Mouse (Mus musculus) frontal cortex, adult 2 months (tissue): ENCODE measurements around the gene Ddx11. TPM values are rescaled to one million over a fixed set of nuclear protein-coding genes. Genes with fewer than 3 reads are reported as not detected.
"Not testable (repeated sequence)": the region's sequence is repeated elsewhere in the genome, so short reads cannot be mapped to it uniquely, and the experiment has no call there.

ENCODE experiments used
- DNase-seq, 2 experiments: peaks; one replicate each; pipeline ENCODE4 v3.0.0; 2022; ENCODE audit warnings: low spot score in 1 of 2; ENCODE audit errors: extremely low spot score in 1 of 2
- polyA plus RNA-seq: library from polyadenylated mRNA; depleted of rRNA; stranded (reverse); fragments of >200 nt; gene quantifications from 2 replicates; pipeline ENCODE4 v1.2.3, GENCODE M21; 2012; rRNA removed

Ddx11 gene
- polyA plus RNA-seq, 1 experiment = 3.6 TPM

GRCm38 (mm10) chr17:66111402-66111959, 11.8 kb upstream of the Ddx11 start, which contains the start of gene Washc1:
TSS of gene Washc1 (plus strand) at chr17:66111545.
- peak; percentile 76 to 90 for DNase-seq

DNA sequence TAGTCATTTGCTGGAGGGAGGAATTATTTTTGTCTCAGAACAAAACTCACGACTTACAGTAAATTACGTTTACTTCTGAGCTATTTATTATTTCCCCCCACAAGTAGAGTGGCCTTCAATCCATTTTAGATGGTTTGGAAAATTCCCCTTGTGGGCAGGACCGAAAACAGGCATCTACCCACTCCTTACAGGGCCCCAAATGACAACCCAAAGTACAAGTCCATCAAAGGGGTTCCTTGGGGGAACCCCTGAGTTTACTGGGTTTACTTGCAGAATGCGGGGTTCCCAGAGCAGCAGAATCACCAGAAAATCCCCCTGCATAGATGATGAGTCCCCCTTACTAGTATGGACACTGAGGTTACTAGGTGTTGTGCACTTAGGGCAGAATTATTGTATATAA, 11.2 kb upstream of the Ddx11 start:
- no peak for DNase-seq

DNA sequence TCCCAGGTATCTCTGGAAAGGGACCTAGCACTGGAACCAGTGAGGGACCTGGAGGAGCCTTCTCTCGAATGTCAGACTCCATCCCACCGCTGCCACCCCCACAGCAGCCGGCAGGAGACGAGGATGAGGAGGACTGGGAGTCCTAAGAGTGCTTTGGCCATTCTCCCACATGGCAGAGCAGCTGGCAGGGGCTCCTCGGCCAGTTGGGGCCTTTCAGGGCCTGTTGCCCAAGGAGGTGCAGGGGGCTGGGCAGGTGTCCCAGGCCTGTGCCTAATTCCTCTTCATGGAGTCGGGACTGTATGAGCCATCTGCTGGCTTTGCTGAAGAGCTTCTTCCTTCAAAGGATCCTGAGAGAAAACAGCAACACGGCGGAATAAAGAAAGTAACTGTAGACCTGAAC, 4.3 kb upstream of the Ddx11 start:
- no peak for DNase-seq

DNA sequence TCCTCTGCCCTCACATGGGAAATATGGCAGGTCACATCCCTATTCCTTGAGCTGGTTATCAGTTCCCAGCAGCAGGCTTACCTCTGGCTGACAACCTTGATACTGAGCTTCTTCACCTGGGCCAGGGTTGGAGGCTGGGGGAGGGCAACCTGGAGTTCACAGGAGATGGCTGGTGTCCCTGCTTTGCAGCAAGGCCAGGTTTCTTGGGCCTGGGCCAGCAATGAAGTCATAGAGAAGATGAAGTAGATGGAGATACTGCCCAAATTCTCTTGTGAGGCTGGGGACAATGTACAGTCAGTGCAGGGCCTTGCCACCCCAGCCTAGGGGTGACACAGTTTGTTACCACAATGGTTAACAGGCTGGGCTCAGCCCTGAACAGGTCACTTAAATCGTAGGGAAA, 2.6 kb upstream of the Ddx11 start:
- DNase-seq = no peak

GRCm38 (mm10) chr17:66123816-66124610, 693 bp downstream of the Ddx11 start:
- no peak for DNase-seq

DNA sequence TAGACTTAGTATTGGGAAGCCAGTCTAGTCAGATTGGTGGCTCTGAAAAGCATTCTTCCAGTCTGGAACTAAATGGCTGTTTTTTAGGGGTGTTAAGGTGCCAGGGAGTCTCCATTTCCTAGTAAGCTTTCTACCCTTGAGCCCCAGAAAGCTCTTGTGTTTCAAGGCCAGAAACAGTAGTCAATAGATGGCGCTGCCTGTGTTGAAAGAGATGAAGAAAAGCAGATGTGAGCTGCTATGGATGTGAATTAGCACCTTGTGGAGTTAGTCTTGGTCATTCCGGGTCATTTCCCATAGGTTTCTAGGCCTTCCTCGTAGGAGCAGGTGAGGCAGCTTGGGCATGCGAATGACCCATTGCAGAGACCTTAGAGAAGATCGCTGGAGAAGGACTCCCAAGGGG, 1.9 kb downstream of the Ddx11 start:
- no peak for DNase-seq

DNA sequence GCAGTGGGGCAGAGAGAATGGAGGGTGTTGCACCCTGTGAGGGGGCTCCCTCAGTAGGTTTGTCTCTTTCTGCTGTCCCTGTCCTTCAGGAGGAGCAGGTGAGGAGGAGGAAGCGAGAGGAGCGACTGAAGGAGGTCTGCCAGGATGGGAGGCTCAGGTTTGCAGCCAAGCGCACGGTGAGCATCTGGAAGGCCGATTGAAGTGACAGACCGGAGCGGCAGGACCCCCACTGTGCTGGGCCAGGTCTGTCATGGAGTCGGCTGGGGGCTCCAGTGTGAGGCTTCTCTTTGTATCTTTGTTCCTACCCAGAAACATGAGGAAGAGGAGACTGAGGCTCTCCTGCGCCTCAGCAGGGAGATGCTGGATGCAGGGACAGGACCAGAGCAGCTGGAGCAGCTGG, 7.1 kb downstream of the Ddx11 start:
- no peak for DNase-seq

GRCm38 (mm10) chr17:66131212-66131611, 7.9 kb downstream of the Ddx11 start:
- DNase-seq = no peak

GRCm38 (mm10) chr17:66152706-66153662, 29.7 kb downstream of the Ddx11 start:
- DNase-seq = not testable (repeated sequence)

- DNase-seq = not testable (repeated sequence)
Measured at GRCm38 (mm10) chr17:66153735-66154423, 30.6 kb downstream of the Ddx11 start.

DNA sequence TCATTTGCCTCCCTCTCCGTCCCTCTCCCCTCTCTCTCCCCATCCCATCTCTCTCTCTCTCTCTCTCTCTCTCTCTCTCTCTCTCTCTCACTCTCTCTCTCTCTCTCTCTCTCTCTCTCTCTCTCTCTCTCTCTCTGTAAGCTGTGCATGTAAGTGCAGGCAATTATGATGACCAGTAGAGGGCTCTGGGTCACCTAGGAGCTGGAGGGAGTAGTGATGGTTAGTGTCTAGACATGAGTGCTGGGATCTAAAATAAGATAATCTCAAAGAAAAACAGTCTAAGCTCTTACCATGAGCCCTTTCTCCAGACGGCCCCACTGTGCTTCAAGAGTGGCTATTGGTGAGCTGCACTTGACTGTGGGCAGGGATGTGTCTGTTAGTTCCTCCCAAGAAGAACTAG, 31.6 kb downstream of the Ddx11 start:
- no peak for DNase-seq

DNA sequence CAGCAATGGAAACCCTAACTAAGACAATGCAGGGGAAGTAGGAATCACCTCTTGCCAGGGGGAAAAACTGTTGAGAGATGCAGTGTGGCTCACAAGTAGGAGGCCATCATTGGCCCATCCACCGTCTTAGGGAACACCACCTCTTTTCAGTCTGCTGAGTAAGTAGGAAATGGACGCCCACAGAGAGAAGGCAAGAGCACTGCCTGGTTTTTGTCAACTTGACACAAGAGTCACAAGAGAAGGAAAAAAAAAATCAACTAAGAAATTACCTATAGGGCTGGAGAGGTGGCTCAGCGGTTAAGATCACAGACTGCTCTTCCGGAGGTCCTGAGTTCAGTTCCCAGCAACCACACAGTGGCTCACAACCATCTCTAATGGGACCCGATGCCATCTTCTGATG, 35.0 kb downstream of the Ddx11 start:
- DNase-seq = no peak

DNA sequence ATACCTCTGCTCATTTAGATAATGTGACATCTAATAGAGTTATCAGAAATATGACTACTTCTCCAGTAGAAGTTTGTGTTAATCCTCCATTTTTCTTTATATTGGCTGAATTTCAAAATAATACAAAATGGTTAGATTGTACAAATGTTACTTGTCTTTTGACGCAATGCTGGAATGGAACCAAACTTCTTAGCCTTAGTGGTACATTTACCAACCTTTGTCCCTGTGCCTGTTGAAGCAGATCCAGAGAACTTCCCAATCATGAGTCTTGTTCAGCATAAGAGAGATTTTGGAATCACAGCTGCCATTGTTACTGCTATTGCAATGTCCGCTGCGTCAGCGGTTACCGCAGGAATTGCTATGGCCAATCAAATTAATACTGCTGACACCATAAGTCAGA, 43.8 kb downstream of the Ddx11 start:
- not testable (repeated sequence) for DNase-seq

DNA sequence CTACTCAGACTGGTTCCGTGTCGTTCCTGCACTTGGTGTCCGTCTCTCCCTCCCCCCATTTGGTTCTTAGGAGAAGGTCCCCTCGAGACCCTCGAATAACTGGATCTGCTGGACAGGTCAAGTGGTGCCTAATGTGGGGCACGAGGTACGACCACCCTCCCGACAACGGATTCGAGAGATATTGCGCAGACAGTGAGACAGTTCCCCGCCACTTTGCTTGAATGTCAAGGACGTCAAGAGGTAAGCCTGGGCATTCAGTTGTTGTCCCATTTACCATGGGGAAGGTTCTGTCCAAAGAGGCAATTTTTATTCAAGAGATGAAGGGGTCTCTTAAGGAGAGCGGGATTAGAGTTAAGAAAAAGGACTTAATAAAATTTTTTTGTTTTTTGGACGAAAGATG, 47.7 kb downstream of the Ddx11 start:
- not testable (repeated sequence) for DNase-seq

GRCm38 (mm10) chr17:66190577-66190976, 67.3 kb downstream of the Ddx11 start:
- DNase-seq = no peak

- DNase-seq = peak in 1 of 2 experiments; percentile 46
Measured at GRCm38 (mm10) chr17:66197041-66197440, 73.7 kb downstream of the Ddx11 start.

Other genes starting within 250 kb of the Ddx11 start
- gene Ralbp1, start 237.7 kb upstream of the Ddx11 start, polyA plus RNA-seq = 50.2 and 51.9 TPM in 2 replicates
- gene Twsg1, start 172.3 kb upstream of the Ddx11 start, polyA plus RNA-seq = 19.9 and 24.8 TPM in 2 replicates
- 24.4 and 26.1 TPM in 2 replicates for gene Ankrd12, start 46.4 kb upstream of the Ddx11 start, polyA plus RNA-seq
- gene Ndufv2, start 22.0 kb upstream of the Ddx11 start, polyA plus RNA-seq = 181 and 184 TPM in 2 replicates
- gene Washc1, start 12.0 kb upstream of the Ddx11 start, polyA plus RNA-seq = 43.2 and 46.6 TPM in 2 replicates